Mouse (Mus musculus): ENCODE results near the gene Olfr954. TPM values are rescaled to one million over a fixed set of nuclear protein-coding genes. Genes with fewer than 3 reads are reported as not detected.

The Olfr954 gene
- total RNA-seq (2021): not detected
- long read RNA-seq, experiment 1: 0 reads
- long read RNA-seq, experiment 2: 0 reads

DNA sequence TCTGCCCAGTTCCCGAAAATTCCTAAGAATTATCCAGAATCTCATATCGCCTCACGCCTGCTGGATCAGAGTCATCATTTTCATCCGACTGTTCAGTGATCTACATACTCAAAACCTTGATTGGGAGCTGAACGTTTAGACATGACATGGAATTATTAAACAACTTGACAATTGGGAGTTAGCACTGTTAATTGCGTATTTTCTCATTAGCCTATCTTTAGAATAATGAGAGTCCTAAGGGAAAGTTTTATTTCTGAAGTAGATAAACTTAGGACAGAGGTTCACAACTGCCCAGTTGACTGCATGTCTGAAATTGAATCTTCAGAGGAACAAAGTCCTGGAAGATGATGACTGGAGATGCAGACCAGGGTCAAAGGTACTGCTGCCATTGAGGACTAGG, at the start of gene Olfr954:
TSS of gene Olfr954 (plus strand) at position 301 of the 400 bp plus-strand sequence.
- no peak for DNase-seq (ENCODE audit: low spot score)

DNA sequence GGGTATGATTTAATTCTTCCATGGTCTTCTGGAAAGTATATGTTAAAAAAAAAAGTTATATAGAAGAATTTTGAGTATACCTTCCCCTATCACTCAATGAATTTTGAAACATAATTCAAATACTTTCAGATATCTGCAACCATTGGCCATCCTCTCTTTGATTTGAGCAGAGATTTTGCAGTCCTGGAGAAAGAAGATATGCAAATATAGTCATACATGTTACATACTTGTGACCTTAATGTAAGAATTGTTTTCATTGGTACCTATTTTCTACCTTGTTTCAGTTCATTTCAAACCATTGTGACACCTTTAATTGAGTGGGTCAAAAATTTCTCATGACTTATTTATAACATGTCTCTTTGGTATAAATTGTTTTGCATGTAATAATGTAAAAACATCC, 29.5 kb upstream of the Olfr954 start, which contains the start of gene Olfr952:
TSS of gene Olfr952 (minus strand) at position 101 of the 400 bp plus-strand sequence.
- no peak for DNase-seq (ENCODE audit: low spot score)

GRCm38 (mm10) chr9:39471844-39472243, 15.3 kb downstream of the Olfr954 start, which contains the start of gene Olfr955:
Gene Olfr955 (minus strand): TSS chr9:39471944.
- DNase-seq (ENCODE audit: low spot score): no peak

DNA sequence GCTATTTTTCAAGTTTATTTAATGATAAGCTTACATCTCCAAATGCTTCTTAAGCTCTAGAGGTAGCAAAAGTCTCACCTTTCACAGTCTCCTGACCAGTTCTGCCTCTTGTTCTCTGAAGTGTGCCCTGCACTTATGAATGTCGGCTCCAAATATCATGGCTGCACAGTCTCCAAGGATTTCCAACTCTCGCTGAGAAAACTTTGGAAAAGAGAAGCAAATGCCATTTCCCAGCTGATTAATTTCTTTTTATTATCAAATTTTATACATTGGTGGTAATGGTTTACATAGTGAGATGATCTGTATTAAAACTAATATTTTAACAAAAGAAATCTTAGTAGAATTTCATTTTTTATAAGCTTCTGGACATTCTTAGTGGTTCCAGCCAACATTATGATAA, 37.4 kb downstream of the Olfr954 start, which contains the start of gene Olfr44:
TSS of gene Olfr44 (minus strand) at position 101 of the 400 bp plus-strand sequence.
- no peak for DNase-seq (ENCODE audit: low spot score)

- peak; percentile 7 for DNase-seq (ENCODE audit: low spot score)
These were observed 52.5 kb downstream of the Olfr954 start for GRCm38 (mm10) chr9:39508998-39509397.

- DNase-seq (ENCODE audit: low spot score): no peak
These were observed 52.9 kb downstream of the Olfr954 start for GRCm38 (mm10) chr9:39509412-39509811.

Other genes starting within 250 kb of the Olfr954 start
- gene Olfr1537, start 206.7 kb upstream of the Olfr954 start, total RNA-seq (2021): not detected
- gene Olfr945, start 179.9 kb upstream of the Olfr954 start, total RNA-seq (2021): not detected
- gene Olfr948, start 130.7 kb upstream of the Olfr954 start, total RNA-seq (2021): not detected
- gene Olfr951, start 69.3 kb upstream of the Olfr954 start, total RNA-seq (2021): not detected
- gene Olfr952, start 29.6 kb upstream of the Olfr954 start, total RNA-seq (2021): not detected
- gene Olfr955, start 15.2 kb downstream of the Olfr954 start, total RNA-seq (2021): not detected
- not detected for gene Olfr44, start 37.3 kb downstream of the Olfr954 start, total RNA-seq (2021)
- not detected for gene Olfr957, start 59.1 kb downstream of the Olfr954 start, total RNA-seq (2021)
- not detected for gene Olfr958, start 97.4 kb downstream of the Olfr954 start, total RNA-seq (2021)
- not detected for gene Olfr959, start 118.9 kb downstream of the Olfr954 start, total RNA-seq (2021)
- gene AW551984, start 147.7 kb downstream of the Olfr954 start, total RNA-seq (2021): under 1 TPM; 0.38 to 0.66 TPM
- not detected for gene Olfr148, start 154.0 kb downstream of the Olfr954 start, total RNA-seq (2021)
- gene Olfr960, start 164.7 kb downstream of the Olfr954 start, total RNA-seq (2021): not detected
- gene Olfr961, start 188.4 kb downstream of the Olfr954 start, total RNA-seq (2021): not detected
- not detected for gene Olfr963, start 210.5 kb downstream of the Olfr954 start, total RNA-seq (2021)

All from gastrocnemius, adult 18-20 months (tissue).